Mouse (Mus musculus) gastrocnemius, postnatal 36 days (tissue): ENCODE measurements around the gene 2310079G19Rik. TPM values are rescaled to one million over a fixed set of nuclear protein-coding genes. Genes with fewer than 3 reads are reported as not detected.

Experiments used
- DNase-seq, 2 experiments: peaks; one replicate each; pipeline ENCODE4 v3.0.0; 2022
- intact Hi-C: fragments of 180-260 bp; cut with DNase I; formaldehyde crosslinking; loops from one replicate; pipeline ENCODE4 v1.15.1; 2025
- long read RNA-seq, 2 experiments: library from polyadenylated mRNA; stranded (forward); transcript quantifications; one replicate each; pipeline ENCODE4 v2.0.0; 2021
- total RNA-seq, 2 experiments: library from RNA; stranded (reverse); gene quantifications; 2 replicates each; pipeline ENCODE4 v1.2.3; 2021

2310079G19Rik gene
- under 1 TPM in 1 of 2 experiments, not detected in 1; 0.49 TPM for total RNA-seq
- long read RNA-seq, experiment 1: 0 reads
- long read RNA-seq, experiment 2: 0 reads

DNA sequence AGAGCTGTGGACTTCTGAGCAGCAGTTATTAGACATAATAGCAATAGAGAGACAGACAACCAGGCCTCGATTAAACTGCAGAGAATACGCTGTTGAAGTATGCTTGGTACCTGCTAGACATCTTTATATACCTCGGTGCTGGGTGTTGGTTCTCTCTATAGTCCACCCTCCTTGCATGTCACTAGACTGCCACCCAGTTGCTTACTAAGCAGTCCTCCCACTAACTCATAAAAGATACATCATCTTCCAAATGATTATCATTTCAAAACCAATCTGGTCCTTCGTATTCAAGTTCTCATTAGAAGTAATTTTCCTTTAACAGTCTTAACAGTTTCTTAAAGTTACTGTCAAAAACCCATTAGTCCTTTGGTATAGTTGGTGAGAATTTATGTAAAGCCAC lies at the start of gene 2310079G19Rik:
Gene 2310079G19Rik, minus strand, starts transcription at position 101 of the 400 bp plus-strand sequence.
- DNase-seq: no peak
- intact Hi-C loops: no loop called here

DNA sequence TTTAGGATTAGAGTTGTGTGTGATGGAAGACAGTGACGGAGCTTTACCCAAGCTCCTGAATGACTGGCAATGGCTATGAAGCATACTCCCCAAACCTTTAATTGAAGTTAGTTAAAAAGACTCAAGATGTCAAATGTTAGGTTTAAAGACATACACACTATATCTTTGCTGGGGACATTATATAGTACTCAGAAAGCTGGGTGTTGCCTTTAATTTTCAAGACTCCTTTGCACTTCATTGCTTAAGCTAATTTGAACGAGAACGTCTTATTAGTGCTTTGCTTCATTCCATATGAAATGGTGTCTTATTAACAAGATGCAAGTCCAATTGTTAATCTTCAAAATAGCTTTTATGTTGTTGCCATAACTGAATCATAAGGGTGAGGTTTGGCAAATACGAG lies 44.1 kb upstream of the 2310079G19Rik start, which contains the start of gene Krtap27-1:
Gene Krtap27-1, minus strand, starts transcription at position 101 of the 400 bp plus-strand sequence.
- no peak for DNase-seq
- intact Hi-C loops: no loop called here

DNA sequence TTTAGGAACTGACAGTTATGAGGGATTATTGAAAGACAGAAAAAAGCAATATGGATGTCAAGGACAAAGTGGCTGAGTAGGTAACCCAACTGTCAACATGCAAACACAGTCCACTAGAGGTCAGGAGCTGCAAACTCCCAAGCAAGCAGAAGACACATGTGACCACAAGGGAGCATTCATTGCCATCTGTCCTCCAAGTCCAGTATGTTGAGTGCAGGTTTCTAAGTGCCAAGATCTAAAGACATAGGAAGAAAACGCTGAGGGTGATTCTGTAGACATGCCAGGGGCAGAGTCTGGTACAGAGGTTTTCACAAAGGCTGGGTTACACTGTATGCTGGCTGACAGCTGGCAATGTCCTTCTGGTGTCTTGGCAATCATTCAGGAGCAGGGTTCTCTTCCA lies 30.0 kb upstream of the 2310079G19Rik start:
- DNase-seq: no peak
- intact Hi-C loops: loop anchor here (5.0 kb wide), 2 partner anchors 165 to 195 kb away; partner anchors contain the start of gene Krtap15

DNA sequence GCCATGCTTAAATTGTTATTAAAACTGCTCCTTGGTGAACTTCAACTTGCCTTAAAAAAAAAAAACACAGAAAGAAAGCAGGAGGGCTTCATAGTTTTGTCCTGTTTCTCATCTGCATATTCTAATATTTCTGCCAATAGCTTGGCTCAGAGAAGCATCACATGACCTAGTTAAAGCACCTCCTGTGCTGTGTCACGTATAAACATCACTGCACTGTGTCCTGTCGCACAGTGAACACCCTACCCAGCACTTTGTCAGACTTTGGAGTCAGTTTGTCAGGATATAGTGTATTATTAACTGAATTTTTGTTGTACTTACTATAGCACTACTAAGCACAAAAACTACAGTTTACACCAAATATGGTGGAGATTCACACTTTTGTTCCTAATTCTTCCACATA lies 24.5 kb upstream of the 2310079G19Rik start:
- DNase-seq: no peak
- intact Hi-C loops: no loop called here

DNA sequence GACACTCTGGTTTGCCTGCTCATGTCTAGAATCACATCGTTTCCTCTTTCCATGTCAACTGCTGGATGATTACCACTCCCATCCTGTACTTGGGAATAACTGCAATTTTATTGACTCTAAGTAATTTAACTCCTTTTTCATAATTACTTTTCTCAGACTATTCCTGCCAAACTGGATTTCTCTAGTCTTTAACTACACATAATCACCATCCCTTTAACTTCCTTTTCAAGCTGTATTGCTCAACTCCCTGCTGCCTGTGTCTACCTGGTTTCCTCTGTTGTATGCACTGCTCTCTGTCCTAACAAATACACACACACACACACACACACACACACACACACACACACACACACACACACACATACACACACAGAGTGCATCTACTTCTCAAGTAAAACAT lies 23.6 kb upstream of the 2310079G19Rik start:
- intact Hi-C loops: no loop called here
- DNase-seq: no peak

DNA sequence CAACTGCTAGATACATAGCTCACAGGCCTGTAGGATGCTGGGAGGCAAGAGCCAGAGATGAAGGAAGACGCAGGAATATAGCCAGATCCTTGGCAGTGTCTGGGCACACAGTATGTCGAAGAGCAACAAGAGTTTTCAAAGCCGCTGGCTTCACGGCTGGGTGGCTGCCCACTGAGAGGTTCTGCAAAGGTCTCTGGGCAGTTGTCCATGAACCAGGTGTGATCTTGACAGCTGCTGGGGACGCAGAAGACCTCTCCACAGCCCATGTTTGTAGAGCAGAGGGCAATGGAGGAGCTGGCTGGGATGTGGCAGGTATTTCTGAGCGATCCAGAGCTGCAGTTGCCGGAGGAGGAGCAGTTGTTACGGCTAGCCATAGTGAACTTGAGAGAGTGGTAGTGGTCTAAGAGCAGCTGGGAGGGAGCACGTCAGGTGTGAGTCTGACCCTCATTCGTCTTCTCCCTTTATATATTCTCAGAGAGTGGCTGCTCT lies 19.9 kb upstream of the 2310079G19Rik start, which contains the start of gene Krtap26-1:
Gene Krtap26-1, minus strand, starts transcription at position 439 of the 489 bp plus-strand sequence.
- no peak for DNase-seq
- intact Hi-C loops: no loop called here

DNA sequence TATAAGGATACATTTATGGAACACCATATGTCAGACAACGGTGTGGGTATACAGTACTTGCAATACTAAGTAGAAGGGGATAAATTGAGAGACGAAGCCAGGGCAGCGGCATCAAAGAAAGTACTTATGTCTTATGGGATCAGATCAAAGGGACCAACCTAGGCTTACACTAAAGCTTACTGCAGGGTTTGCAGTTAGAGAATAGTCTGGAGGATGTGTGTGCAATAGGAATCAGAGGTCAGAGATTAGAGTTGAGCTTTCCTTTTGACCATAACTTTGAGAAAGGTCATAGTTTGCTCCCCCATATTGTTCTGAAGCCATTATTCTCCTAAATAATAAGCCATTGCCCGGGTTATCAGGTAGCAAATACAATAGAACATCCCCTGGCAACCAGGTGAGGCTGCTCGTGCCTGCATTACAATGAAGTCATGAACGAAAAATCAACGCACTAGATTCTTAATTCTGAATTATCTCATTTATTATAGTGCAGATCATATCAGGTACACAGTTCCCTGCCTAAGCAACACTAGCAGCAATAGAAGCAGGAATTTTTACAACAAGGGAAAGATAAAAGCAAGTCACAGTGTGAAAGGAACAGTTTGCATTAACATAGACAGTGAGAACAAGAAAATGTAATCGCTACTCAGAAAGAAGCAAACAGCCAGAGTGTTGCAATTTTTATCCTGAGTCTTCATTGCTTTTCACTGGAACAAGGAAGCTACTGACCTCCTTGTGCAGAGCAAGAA lies 19.1 kb upstream of the 2310079G19Rik start:
- intact Hi-C loops: no loop called here
- no peak for DNase-seq

DNA sequence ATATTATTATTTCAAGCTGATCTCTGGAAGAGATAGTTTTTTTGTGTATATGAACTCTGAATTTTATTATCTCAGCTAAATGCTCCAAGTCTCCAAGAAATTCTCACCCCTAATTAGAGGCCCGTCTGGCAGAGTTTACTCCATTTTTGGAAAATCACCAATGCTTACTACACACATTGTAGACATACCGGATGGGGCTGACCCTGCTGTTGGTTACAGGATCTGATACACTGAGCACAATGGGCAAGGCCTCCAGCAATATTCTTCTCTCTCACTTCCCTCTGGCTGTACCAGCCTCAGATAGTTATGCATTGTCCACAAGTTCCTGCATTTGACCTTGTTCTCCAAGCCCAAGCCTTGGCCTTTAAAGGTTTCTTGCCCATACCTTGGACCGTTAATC lies 12.6 kb upstream of the 2310079G19Rik start:
- no peak for DNase-seq
- intact Hi-C loops: no loop called here

DNA sequence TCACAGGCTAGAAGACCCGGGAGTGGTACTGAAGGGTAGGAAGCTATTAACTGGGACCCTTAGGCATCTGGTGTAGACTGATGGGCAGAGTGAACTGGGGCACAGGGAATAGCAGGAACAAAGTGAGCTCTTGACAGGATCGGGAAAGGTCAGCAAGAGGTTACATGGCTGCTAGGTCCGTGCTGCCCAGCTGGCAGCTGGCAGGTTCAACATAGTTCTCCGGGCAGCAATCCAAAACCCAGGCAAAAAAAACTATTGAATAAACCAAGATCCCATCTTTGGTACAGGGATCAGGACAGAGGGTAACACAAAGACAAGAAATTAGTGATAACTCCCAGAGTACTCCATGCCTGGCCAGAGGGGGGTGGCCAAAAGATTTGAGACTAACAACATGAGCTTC lies 7.7 kb upstream of the 2310079G19Rik start:
- DNase-seq: no peak
- intact Hi-C loops: no loop called here

DNA sequence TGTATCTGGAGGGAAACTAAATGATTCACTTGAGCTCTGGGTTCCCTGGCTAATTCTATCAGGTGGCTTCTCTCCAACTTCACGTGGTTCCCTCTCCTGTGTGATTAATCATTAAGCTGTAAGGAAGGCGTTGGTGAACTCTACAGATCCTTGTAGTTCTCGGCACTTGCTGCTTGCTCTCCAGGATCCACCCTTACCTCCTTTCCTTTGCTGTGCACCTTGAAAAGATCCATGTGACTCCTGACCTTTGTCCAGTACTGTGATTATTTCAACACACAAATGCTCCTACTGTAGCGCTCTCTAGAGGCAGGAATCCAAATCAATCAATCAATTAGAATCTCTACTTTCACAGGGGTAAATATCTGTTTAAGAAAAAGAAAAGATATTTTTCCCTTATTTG lies 4.0 kb upstream of the 2310079G19Rik start:
- intact Hi-C loops: no loop called here

DNA sequence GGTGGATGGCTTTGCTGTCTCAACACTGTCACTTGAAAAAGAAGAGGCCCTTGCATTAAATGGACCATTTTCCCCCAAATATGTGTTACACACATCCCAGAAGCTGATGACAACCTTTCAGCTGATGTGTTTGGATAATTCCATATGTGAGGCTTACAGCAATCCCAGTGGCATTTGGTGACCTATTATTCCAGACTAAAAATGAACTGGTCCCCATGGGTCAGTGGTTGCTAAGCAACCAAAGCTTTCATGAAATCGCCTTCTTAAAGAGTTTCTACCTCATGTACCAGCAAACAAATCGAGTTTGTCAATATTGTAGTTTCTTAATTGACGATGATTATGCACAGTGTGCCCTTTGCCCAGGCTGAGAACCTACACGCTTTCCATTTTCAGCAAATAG lies 14.8 kb downstream of the 2310079G19Rik start:
- intact Hi-C loops: no loop called here
- no peak for DNase-seq

More for the DNA sequence above, 4.0 kb upstream of the 2310079G19Rik start:
- no peak for DNase-seq

DNA sequence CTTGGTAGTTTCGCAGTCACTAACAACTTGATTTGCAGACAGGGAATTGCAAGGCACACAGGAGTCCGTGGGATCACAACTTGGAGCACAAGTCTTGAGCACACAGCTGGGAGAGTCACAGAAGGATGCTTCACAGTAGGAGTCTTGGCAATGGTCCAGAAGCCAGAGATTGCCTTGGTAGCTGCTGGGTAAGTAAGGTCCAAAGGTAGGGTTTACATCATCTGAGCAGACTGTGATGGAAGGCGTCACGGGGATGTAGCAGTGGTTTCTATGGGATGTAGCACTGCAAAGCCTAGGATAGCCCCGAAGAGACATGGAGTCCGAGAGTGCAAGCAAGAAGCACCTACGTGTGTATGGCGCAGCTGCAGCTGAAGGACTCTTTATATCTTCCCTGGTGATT lies 15.5 kb downstream of the 2310079G19Rik start, which contains the start of gene Krtap24-1:
Gene Krtap24-1, minus strand, starts transcription at position 358 of the 400 bp plus-strand sequence.
- DNase-seq: peak in 1 of 2 experiments; percentile 10
- intact Hi-C loops: no loop called here

DNA sequence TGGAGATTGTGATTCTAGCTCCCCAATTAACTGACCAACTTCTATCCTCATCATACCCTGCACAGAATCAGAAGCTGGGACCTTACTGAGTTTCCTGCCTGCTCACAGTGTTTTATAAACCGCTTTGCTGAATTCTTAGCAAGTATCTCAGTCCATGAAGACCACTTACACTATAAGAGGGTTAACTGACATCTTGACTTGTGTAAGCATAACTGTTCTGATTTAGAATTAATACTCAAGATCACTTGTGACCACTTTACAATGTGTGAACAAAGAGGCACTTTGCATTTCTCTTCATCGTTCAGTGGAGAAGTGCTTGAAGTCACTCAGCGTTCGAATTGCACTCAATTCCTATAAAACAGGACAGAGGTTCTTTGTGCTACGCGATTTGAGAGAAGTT lies 22.9 kb downstream of the 2310079G19Rik start:
- intact Hi-C loops: no loop called here

DNA sequence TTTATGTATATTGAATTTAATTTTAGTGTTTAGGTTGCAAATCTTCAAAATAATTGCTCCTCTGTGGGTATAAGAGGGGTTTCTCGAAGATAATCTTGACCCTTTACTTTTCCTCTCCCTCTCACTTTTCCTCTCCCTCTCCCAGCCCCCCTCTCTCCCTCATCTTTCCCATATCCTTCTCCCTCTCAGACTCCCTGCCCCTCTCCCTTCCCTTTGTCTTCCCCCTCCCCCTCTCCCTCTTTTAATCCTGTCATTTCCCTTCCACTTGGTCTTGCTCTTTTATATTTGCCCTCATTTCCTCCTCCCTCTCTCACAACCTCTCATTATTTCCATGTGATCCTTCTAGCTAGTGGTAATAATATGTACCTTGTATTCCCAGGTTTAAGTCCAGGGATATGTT lies 25.0 kb downstream of the 2310079G19Rik start:
- intact Hi-C loops: no loop called here
- DNase-seq: no peak

More for the DNA sequence above, 22.9 kb downstream of the 2310079G19Rik start:
- no peak for DNase-seq

DNA sequence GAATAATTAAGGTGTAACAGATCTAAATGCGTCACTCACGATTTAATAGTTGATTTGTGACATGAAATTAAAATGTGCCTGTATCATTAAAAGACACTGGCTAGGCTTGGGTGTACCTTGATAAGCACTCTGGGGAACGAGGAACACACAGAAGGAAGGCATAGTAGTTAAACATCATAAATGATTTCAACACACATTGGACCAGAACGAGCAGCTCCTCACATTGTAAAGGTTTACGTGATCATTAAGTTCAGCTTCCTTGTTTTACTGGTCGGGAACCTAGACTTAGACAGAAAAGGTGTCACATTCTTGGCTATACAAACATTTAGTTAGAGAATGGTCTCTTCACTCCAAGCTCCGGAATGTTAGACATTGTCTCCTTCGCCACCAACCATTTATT lies 27.2 kb downstream of the 2310079G19Rik start:
- intact Hi-C loops: no loop called here
- DNase-seq: no peak

DNA sequence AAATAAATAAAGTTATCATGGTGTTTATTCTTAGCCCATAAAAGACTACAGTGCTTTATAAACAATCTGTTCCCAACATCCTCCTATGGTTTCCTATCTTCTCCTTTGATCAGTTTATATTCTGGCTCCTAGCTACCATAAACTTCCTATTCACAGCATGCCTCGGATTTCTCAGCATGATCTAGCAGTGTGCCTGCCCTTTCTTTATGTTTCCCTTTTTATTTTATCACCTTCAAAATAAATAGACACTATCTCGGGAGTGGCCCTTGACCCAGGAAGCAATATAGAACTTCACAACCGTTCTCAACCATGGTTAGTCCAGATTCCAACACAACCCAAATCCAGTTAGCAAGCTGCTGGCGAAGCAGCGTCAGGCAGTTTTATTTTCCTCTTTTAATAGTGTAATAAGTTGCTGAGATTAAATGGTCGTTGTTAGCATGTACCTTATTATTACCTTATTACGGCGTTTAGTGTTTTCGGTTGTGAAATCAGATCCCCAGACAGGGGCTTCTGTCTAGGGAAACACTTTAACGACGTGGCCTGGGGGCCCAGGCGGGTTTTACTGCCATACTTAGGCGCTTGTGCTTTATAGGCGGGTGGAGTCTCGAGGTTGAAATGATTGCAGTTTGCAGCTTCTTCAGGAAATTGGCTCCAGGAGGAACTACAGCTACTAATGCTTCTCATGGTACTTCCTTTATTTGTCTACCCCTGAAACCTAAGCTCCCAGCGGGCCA lies 27.8 kb downstream of the 2310079G19Rik start:
- DNase-seq: no peak
- intact Hi-C loops: no loop called here

DNA sequence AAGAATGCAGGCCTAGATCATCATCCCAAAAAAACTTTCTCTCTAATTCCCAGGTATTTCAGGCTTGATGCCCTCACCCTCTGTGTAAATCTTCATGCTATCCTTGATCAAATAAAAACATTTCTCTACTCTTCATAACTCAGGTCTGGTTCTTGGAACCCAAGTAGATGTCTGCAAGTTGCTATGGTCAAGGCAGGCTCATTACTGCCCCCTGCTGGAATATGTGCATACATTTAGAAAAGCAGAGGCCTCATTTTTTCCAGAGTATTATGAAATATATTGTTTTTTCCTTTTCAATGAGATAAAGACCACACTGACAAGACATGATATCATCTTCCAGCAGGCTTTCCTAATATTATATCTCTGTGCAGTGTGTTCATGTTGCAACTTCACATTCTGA lies 34.7 kb downstream of the 2310079G19Rik start:
- DNase-seq: no peak
- intact Hi-C loops: loop anchor here (5.0 kb wide), 1 partner anchor 200 kb away; no protein-coding TSS in a partner anchor

DNA sequence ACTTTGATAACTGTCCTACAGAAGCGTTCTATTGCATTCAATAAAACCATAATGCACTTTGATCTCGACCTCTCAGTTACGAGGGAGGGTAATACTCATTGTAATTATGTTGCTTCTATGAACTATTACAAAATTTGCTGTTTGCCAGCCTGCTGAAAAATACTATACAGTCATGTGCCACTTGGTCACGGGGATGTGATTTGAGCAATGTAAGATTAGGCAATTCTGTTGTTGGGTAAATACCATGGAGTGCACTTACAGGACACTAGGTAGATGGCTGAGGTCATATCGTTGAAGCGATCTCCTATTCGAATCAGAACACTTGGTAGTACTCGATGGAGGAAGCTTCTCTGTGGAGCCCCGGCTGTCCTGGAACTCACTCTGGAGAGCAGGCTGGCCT lies 44.1 kb downstream of the 2310079G19Rik start:
- DNase-seq: no peak

More for the DNA sequence above, 44.1 kb downstream of the 2310079G19Rik start:
- intact Hi-C loops: no loop called here
